Mouse (Mus musculus): Measurements from ENCODE around the gene Hhatl. TPM values are rescaled to one million over a fixed set of nuclear protein-coding genes. Genes with fewer than 3 reads are reported as not detected.

The Hhatl gene
- polyA plus RNA-seq (2012; rRNA removed; ENCODE audit: low replicate concordance) = 0.10 and 78.6 TPM in 2 replicates

DNA sequence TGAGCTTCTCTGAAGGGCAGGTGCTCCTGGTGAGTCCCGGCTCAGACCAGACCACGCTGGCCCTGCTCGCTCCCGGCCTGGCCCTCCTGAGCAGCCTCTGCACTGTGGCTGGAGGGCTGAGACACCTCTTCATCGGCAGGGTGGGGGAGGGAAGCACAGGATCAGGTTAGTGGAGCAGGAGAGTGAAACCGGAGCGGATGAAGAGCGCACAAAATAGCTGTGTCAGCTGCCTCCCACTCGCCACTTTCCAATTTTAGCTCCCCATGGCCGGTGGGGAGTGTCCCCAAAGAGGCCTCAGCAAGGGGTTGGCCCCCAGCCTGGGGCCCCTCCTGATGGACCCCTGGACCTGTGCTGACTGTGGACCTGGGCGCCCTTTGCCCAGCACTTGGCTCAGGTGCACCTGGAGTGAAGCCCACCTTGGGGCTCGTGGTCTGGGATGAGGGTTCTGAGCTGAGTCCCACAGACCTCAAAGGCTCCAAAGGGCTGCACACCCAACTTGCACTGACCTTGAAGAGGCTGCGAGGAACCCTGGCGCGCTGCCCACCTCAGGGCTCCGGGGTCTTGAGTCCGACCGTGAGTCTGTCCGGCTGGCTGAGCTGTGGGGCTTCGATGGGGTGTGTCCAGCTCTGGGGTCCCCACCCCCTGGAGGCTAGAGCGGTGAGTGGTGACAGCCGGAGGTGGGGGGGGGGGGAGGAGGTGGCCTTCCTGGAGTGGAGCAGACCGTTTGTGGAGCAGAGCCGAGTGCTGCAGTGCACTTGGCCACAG is at the start of gene Hhatl:
Gene Hhatl (minus strand): TSS at position 751 of the 765 bp plus-strand sequence.

DNA sequence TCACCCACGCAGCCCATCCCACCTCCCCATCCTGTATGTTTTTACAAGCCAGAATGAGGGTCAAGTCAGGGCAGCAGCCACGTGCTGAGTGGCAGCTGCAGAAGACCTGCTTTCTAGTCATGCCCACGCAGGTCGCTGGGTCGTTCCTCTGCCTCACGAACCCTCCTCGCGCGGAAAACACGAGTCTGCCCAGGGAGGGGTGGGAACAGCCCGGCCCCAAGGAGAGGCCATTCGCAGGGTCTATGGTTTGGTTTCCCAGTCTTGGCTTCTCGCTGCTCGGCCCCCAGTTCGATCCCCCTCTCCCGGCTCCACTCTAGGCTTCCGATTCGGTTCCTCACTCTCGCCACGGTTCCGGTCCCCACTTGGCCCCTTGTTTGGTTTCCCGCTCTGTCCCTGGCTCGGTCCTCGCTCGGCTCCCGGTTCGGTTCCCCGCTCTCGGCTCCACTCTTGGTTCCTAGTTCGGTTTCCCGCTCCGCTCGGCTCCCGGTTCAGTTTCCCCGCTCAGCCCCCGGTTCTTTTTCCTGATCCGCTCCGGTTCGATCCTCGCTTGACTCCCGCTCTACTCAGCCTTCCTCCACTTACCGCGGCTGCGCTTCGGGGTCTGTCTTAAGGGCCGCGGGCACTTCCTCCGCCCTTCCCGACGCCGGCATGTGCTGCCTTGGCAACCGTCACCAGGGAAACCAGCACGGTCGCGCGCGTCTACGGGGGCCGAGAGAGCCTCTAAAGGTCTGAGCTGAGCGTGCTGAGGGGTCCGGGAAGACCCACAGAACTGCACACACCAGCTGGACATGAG is 46.7 kb upstream of the Hhatl start, which contains the start of gene Ccdc13:
Gene Ccdc13 (minus strand): TSS at position 633 of the 793 bp plus-strand sequence.

GRCm38 (mm10) chr9:121777484-121778065 is 14.7 kb downstream of the Hhatl start, which contains the start of gene Klhl40:
Gene Klhl40 (plus strand): TSS chr9:121777607.

DNA sequence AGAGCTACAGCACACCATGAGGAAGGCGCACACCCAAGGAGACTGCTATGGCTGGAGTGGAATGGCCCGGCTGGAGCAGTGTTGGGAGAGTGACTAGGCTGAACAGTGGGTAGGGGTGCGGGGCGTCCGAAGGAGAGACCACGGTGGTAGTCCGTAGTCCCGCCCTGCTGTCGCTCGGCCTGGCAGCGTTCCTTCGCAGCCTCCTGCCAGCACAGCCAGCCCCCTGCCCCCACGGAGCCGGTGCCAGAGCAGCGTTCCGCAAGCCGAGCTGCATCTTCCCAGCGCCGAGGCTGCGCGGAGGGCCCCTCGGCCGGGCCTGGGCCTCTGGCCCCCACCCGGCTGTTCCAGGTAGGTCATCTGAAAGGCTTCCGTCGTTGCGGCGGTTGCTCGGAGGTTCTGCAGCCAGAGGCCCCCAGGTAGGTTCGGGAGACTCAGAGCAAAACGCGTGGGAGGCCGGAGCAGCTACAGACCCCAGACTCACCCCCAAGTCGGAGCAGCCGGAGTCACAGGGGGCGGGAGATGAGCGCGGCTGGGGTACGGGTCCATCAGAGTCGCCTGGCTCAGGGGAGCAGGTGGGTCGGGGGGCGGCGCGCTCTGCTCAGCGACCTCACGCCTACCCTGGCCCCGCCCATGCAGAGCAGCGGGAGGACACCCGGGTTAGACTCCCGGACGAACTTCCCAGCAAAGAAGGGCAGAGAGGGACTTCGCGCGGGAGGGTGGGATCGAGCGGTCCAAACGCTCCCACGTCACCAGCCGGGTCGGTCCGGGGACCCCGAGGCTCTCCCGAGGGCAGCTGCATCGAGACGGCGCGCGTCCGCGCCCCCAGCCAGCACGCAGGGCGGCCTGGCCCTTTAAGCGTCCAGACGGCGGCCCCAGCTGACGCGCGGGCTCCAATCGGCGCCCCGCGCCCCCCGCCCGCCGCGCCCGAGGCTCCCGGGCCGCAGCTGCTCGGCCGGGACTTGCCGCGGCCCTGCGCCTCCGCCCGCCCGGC is 32.9 kb downstream of the Hhatl start, which contains the start of gene Zfp651:
Gene Zfp651 (plus strand): TSS at position 240 of the 991 bp plus-strand sequence.

Other genes starting within 250 kb of the Hhatl start
- gene Lyzl4, start 150.4 kb downstream of the Hhatl start, polyA plus RNA-seq (2012; rRNA removed; ENCODE audit: low replicate concordance) = 0.75 and 2.3 TPM in 2 replicates
- 8.6 and 16.1 TPM in 2 replicates for gene Vipr1, start 149.8 kb downstream of the Hhatl start, polyA plus RNA-seq (2012; rRNA removed; ENCODE audit: low replicate concordance)
- 9.8 and 12.9 TPM in 2 replicates for gene Sec22c, start 87.0 kb downstream of the Hhatl start, polyA plus RNA-seq (2012; rRNA removed; ENCODE audit: low replicate concordance)
- gene Ss18l2, start 82.2 kb downstream of the Hhatl start, polyA plus RNA-seq (2012; rRNA removed; ENCODE audit: low replicate concordance) = 20.8 and 39.2 TPM in 2 replicates
- 41.7 and 70.3 TPM in 2 replicates for gene Nktr, start 73.3 kb downstream of the Hhatl start, polyA plus RNA-seq (2012; rRNA removed; ENCODE audit: low replicate concordance)
- 32.2 and 38.5 TPM in 2 replicates for gene Zfp651, start 33.2 kb downstream of the Hhatl start, polyA plus RNA-seq (2012; rRNA removed; ENCODE audit: low replicate concordance)
- 35.9 TPM in 1 of 2 replicates, not detected in the other for gene Klhl40, start 14.9 kb downstream of the Hhatl start, polyA plus RNA-seq (2012; rRNA removed; ENCODE audit: low replicate concordance)
- gene Ccdc13, start 47.0 kb upstream of the Hhatl start, polyA plus RNA-seq (2012; rRNA removed; ENCODE audit: low replicate concordance) = 0.26 and 0.52 TPM in 2 replicates
- gene Higd1a, start 65.9 kb upstream of the Hhatl start, polyA plus RNA-seq (2012; rRNA removed; ENCODE audit: low replicate concordance) = 10.6 and 27.1 TPM in 2 replicates
- 9.3 and 16.2 TPM in 2 replicates for gene Ackr2, start 105.8 kb upstream of the Hhatl start, polyA plus RNA-seq (2012; rRNA removed; ENCODE audit: low replicate concordance)
- gene Cyp8b1, start 123.8 kb upstream of the Hhatl start, polyA plus RNA-seq (2012; rRNA removed; ENCODE audit: low replicate concordance) = 0.57 and 4.3 TPM in 2 replicates
- 2.4 and 3.1 TPM in 2 replicates for gene Fam198a, start 158.5 kb upstream of the Hhatl start, polyA plus RNA-seq (2012; rRNA removed; ENCODE audit: low replicate concordance)
- gene Pomgnt2, start 204.6 kb upstream of the Hhatl start, polyA plus RNA-seq (2012; rRNA removed; ENCODE audit: low replicate concordance) = 18.3 and 18.9 TPM in 2 replicates

All from mammary gland, adult 2 months (tissue).